Mouse (Mus musculus) lung, embryonic 16.5 days (tissue): ENCODE data around the gene Ptchd4. TPM values are rescaled to one million over a fixed set of nuclear protein-coding genes. Genes with fewer than 3 reads are reported as not detected.

Experiments used
- ATAC-seq: fragments of 200-750 bp; cut with Nextera tagmentation; 2 replicates; pipeline ENCODE4 v1.8.0; 2017; ENCODE audit warnings: low read depth, mild to moderate bottlenecking, moderate library complexity
- H3K27ac ChIP-seq: fragments of 300-500 bp; sonication (generic); 2 replicates; pipeline ENCODE4 v1.5.1; 2014; ENCODE audit warnings: mild to moderate bottlenecking, control low read depth, low read length
- H3K27me3 ChIP-seq: fragments of 300-500 bp; sonication (generic); 2 replicates; pipeline ENCODE4 v1.6.1; 2014; ENCODE audit warnings: low read depth, low read length, mixed read lengths; ENCODE audit not compliant: control insufficient read depth, insufficient read depth
- H3K36me3 ChIP-seq: fragments of 300-500 bp; sonication (generic); 2 replicates; pipeline ENCODE4 v1.6.1; 2014; ENCODE audit warnings: low read length; ENCODE audit not compliant: control insufficient read depth, insufficient read depth
- H3K4me1 ChIP-seq: fragments of 300-500 bp; sonication (generic); replicated peaks from 2 replicates; pipeline ENCODE4 v1.6.1; 2014; ENCODE audit warnings: low read length, mixed read lengths; ENCODE audit not compliant: control insufficient read depth, insufficient read depth
- H3K4me2 ChIP-seq: fragments of 300-500 bp; sonication (generic); 2 replicates; pipeline ENCODE4 v1.6.1; 2014; ENCODE audit warnings: low read depth, low read length, control low read depth
- H3K4me3 ChIP-seq: fragments of 300-500 bp; sonication (generic); 2 replicates; pipeline ENCODE4 v1.5.1; 2014; ENCODE audit warnings: mild to moderate bottlenecking, low read length, control low read depth
- H3K9ac ChIP-seq: fragments of 300-500 bp; sonication (generic); 2 replicates; pipeline ENCODE4 v1.6.1; 2014; ENCODE audit warnings: low read length, control low read depth
- H3K9me3 ChIP-seq: fragments of 300-500 bp; sonication (generic); 2 replicates; pipeline ENCODE4 v1.6.1; 2016; ENCODE audit warnings: low read length; ENCODE audit not compliant: control insufficient read depth
- WGBS: fragments of 180-500 bp; shearing (Covaris S2); extraction: QIAGEN DNeasy Blood & Tissue Kit; methylation state at CpG from one replicate; pipeline ENCODE4 v1.1.7; 2014; 5-methylcytosine and 5-hydroxymethylcytosine counted together
- polyA plus RNA-seq: library from polyadenylated mRNA; unstranded; fragments of >200 nt; fragmentation: Nextera tagmentation; extraction: Ambion mirVana; gene quantifications from 2 replicates; pipeline ENCODE4 v1.2.1, GENCODE M21; 2015

Gene Ptchd4
- 0.13 and 0.24 TPM in 2 replicates for polyA plus RNA-seq

DNA sequence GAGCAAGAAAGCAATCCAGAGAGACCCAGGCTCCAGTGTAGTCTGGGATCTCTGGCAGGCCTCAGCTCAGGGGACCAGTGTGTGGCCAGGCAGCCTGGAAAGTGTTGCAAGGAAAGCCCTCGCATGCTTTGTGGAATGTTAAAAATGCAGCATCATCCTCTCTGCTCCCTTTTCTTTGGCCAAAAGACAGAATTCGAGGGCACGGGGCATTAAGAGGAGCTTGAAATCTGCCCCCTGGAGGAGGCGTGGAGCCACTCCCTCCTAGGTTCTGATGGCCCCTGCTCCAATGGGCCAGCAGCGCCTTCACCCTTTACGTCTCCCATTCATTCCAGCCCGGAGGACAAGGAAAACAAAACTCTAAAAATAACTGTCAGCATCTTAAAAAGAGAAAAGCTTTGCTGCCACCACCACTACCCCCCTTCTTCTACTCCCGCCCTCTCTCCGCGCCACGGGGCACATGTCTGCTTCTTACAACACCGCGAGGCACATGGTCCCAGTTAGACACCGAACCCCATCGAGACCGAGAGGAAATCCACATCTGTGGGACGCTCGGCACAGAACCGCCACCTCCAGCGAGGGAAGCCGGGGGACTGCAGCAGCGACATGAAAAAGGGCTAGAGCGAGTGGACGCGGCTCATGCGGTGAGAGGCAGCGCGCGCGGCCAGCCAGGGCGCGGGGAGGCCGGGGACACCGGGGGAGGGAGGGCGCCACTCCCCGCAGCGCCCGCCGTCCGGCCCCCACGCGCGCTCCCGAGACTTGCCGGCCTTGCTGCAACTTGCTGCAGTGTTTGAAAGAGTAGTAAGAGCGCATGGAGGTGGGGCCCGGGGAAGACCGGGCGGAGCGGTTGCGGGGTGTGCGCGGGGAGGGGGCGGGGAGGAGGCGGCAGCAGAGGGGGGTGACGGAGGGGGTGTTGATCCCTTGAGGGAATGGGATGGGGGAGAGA lies at the start of gene Ptchd4:
Gene Ptchd4 (plus strand): TSS at position 279 of the 943 bp plus-strand sequence.
- H3K27ac ChIP-seq, result no peak within 1 kb of the TSS
- peaks cover 6% of the 10 kb centered on the region; the same call in 1 of the 2 replicates for H3K4me1 ChIP-seq
- peak within 1 kb of the TSS; percentile 96 for H3K4me2 ChIP-seq
- peak; percentile 71 for ATAC-seq
- peak within 1 kb of the TSS; percentile 57 for H3K4me3 ChIP-seq
- no peaks in the 10 kb centered on the region for H3K36me3 ChIP-seq
- WGBS, result under 1% methylated on average over 41 of the region's 56 CpGs
- peak within 1 kb of the TSS; percentile 39 for H3K9ac ChIP-seq
- peaks cover 11% of the 10 kb centered on the region for H3K27me3 ChIP-seq
- H3K9me3 ChIP-seq, result no peaks in the 10 kb centered on the region

DNA sequence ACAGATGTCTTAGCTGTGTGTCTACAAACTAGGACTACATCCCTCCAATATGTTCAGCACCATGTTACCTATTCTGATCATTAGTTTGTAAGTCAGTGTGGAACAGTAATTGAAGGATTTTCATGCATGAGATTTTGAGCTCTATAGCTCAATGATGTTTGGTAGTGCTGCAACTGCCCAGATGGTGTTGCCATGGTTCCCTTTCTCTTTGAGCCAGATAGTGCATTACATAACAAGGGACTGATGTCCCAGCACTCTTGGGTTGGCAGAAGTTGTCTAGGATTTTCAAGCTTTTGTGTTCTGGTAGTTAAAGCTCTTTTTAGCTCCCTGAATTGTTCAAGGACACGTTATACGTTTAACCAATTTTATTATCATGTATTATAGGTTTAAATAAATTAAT lies 38.9 kb upstream of the Ptchd4 start:
- no peak overlapping the region for H3K4me3 ChIP-seq
- H3K36me3 ChIP-seq, result no peaks in the 10 kb centered on the region
- H3K9ac ChIP-seq, result no peak overlapping the region
- H3K27me3 ChIP-seq, result no peaks in the 10 kb centered on the region
- H3K4me2 ChIP-seq, result no peak overlapping the region
- no peaks in the 10 kb centered on the region for H3K4me1 ChIP-seq
- ATAC-seq, result no peak
- H3K27ac ChIP-seq, result no peak overlapping the region
- no peaks in the 10 kb centered on the region for H3K9me3 ChIP-seq
- 77% methylated on average over 2 of the region's 2 CpGs for WGBS

DNA sequence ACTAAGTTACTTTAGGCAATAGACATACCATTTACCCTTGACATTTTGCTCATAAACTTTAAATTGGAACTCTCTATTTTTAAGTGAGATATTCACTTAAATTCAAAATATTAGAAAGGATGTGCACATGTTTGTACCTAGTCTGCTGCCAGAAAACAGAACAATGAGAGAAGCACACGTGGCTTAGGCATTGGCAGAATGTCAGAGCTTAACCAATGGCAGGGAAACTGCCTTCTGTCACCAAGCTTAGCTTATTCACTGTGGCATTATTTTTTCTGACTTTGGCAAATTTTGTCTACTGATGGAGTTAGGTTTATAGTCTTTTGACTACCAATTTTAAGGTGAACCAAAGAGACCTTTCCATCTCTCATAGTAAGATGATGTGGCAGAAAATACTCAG lies 31.4 kb upstream of the Ptchd4 start:
- no peaks in the 10 kb centered on the region for H3K4me1 ChIP-seq
- no peak for ATAC-seq
- WGBS, result 46% methylated on average over 1 of the region's 1 CpGs

DNA sequence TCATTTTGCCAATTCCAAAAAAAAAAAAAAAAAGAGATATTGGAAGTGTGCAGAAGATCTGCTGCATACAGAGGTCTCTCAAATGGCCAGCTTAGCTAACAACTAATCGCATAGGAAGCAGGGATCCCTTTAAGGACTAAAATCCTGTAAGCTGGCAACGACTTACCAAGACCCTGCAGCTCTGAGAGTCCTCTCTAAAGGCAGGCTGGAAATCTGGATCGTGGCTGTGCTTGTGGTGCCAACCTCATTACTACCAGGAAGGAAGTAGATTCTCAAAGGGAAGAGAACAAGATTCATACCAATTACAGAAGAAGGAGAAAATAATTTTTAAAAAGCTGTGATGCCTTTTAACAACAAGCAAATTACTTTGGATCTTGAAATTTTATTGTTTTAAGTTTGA lies 29.5 kb upstream of the Ptchd4 start:
- Histone ChIP-seq H3K36me3 (no peaks in the 10 kb centered on the region), H3K9ac (no peak overlapping the region), H3K4me3 (no peak overlapping the region), H3K4me1 (no peaks in the 10 kb centered on the region), H3K9me3 (no peaks in the 10 kb centered on the region), H3K27ac (no peak overlapping the region), H3K27me3 (no peaks in the 10 kb centered on the region), H3K4me2 (no peak overlapping the region)
- WGBS, result 58% methylated on average over 3 of the region's 3 CpGs
- no peak for ATAC-seq

More for the DNA sequence above, 31.4 kb upstream of the Ptchd4 start:
- H3K36me3 ChIP-seq, result no peaks in the 10 kb centered on the region
- no peaks in the 10 kb centered on the region for H3K9me3 ChIP-seq
- H3K27ac ChIP-seq, result no peak overlapping the region
- no peak overlapping the region for H3K4me3 ChIP-seq
- H3K27me3 ChIP-seq, result no peaks in the 10 kb centered on the region
- no peak overlapping the region for H3K9ac ChIP-seq
- no peak overlapping the region for H3K4me2 ChIP-seq

DNA sequence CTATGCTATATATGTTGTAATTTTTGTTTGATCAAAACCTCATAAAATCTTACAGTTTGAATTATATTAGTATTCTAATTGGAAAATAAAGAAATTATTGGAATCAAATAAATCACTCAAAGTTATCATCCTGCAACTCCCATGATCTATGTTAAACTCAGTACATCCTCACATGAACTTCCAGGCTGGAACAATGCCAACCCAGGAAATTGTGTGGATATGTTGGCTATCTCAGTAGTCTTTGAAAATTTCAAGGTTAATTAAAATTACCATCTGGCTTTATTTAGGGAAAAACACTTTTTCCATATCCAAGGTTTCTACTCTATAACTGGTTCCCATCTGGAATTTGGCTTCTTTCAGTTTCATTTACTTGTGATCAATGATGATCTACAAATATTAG lies 25.4 kb upstream of the Ptchd4 start:
- no peaks in the 10 kb centered on the region for H3K27me3 ChIP-seq
- no peak overlapping the region for H3K9ac ChIP-seq
- no peak overlapping the region for H3K27ac ChIP-seq
- ATAC-seq, result no peak
- H3K9me3 ChIP-seq, result no peaks in the 10 kb centered on the region
- no peaks in the 10 kb centered on the region for H3K36me3 ChIP-seq
- no peak overlapping the region for H3K4me2 ChIP-seq
- no peaks in the 10 kb centered on the region for H3K4me1 ChIP-seq
- no peak overlapping the region for H3K4me3 ChIP-seq

DNA sequence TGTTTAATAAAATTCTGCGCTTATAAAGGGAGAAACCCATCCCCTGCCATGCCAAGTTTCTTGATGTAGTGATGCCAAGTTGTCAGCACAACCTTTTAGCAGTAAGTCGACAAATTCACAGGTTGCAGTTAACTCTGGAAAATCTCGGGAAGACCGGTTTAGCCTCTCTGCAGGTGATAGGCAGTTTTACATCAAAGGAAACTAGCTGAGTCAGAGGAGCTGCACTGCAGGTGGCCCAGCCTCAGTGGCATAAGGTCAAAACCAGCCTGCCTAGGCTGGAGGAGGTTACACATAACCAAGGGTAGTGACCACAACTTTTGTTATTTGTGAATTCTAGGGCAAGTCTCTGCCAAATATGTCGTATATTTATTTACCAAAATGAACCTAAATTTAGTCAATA lies 24.0 kb upstream of the Ptchd4 start:
- Histone ChIP-seq H3K4me1 (no peaks in the 10 kb centered on the region), H3K36me3 (no peaks in the 10 kb centered on the region), H3K27ac (no peak overlapping the region), H3K27me3 (no peaks in the 10 kb centered on the region), H3K9me3 (no peaks in the 10 kb centered on the region), H3K9ac (no peak overlapping the region), H3K4me2 (no peak overlapping the region), H3K4me3 (no peak overlapping the region)
- WGBS, result 41% methylated on average over 5 of the region's 5 CpGs
- ATAC-seq, result no peak

DNA sequence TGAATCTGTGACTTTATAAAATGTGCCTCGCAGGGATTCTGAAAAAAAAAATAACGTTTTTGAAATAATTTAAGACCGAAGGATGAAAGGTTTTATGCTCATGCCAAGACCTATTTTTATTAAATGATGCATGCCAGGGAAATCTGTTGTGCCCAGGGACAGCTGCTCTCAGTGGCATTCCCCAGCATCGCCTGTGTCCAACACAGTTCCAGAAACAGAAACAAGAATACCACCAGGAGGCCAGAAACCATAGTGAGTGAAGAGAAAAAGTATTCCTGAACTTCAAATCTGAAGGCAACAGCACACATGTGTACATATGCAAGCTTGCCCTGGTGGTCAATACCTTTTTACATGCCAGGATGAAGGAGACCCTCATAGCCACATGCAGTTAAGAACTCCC lies 17.8 kb upstream of the Ptchd4 start:
- Histone ChIP-seq H3K4me3 (no peak overlapping the region), H3K27me3 (no peaks in the 10 kb centered on the region), H3K9me3 (no peaks in the 10 kb centered on the region), H3K9ac (no peak overlapping the region), H3K4me1 (no peaks in the 10 kb centered on the region), H3K4me2 (no peak overlapping the region), H3K36me3 (no peaks in the 10 kb centered on the region), H3K27ac (no peak overlapping the region)
- 64% methylated on average over 4 of the region's 4 CpGs for WGBS
- no peak for ATAC-seq

DNA sequence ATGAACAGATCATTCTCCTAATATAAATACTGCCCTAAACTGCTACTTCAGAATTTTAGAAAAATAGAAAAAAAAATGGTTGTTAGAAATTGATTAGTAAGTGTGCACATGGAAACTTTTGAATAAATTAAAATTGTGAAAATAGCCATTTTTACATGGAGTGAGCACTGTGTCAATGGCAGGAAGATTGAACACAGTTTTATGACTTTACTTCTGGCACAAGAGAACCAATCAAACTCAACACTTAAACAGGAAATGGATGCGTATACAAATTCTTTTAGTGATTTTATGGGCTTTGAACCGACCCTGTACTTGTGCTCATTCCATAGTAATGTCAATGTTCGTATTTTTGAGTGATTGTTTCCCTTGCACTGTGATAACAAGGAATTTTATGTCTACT lies 16.1 kb upstream of the Ptchd4 start:
- Histone ChIP-seq H3K9me3 (no peaks in the 10 kb centered on the region), H3K27me3 (no peaks in the 10 kb centered on the region), H3K4me2 (no peak overlapping the region), H3K4me3 (no peak overlapping the region), H3K36me3 (no peaks in the 10 kb centered on the region), H3K27ac (no peak overlapping the region), H3K4me1 (no peaks in the 10 kb centered on the region), H3K9ac (no peak overlapping the region)
- WGBS, result 44% methylated on average over 3 of the region's 3 CpGs
- ATAC-seq, result no peak

DNA sequence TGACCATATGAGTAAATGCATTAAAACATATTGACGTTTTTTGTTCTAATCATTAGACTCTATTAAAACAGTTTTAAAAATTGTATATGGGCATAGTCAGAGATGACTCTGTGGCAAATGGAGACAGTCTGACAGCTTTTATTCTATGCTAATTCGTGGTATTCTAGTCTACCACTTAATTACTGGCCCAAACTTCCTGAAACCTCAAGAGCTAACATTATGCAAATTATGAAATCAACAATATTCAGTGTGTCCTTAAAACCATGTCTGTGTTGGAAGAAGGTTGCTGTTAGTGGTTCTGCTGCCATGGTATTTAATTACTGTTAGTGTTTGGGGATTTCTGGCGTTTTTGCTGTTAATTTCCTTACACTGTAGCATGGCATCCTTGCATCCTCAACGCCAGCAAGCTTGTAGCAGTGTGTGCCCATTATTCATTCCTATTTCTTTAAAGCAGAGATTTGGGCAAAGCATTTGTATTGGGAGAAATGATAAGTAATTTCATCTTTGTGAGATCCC lies 12.6 kb upstream of the Ptchd4 start:
- ATAC-seq, result no peak
- 56% methylated on average over 4 of the region's 4 CpGs for WGBS
- Histone ChIP-seq H3K27ac (no peak overlapping the region), H3K4me3 (no peak overlapping the region), H3K9ac (no peak overlapping the region), H3K9me3 (no peaks in the 10 kb centered on the region), H3K27me3 (no peaks in the 10 kb centered on the region), H3K4me1 (no peaks in the 10 kb centered on the region), H3K4me2 (no peak overlapping the region), H3K36me3 (no peaks in the 10 kb centered on the region)
